Mouse (Mus musculus) myocyte (in vitro differentiated cells): ENCODE results near the gene Mroh2a. TPM values are rescaled to one million over a fixed set of nuclear protein-coding genes. Genes with fewer than 3 reads are reported as not detected.

Experiments used
- H3K27me3 ChIP-seq: one replicate; pipeline ENCODE4 v1.6.1; 2011; ENCODE audit not compliant: control insufficient read depth, insufficient read depth, insufficient read length
- H3K36me3 ChIP-seq: one replicate; pipeline ENCODE4 v1.6.1; 2011; ENCODE audit not compliant: control insufficient read depth, insufficient read depth
- H3K4me2 ChIP-seq: one replicate; pipeline ENCODE4 v1.6.1; 2011; ENCODE audit warnings: low read depth, control low read depth
- H3K4me3 ChIP-seq: one replicate; pipeline ENCODE4 v1.5.1; 2011; ENCODE audit warnings: mild to moderate bottlenecking, control low read depth, moderate library complexity
- H3K79me2 ChIP-seq: one replicate; pipeline ENCODE4 v1.6.1; 2011; ENCODE audit not compliant: control insufficient read depth, insufficient read depth
- H3ac ChIP-seq: one replicate; pipeline ENCODE4 v1.6.1; 2011; ENCODE audit not compliant: control insufficient read depth, insufficient read length
- CEBPB ChIP-seq: IDR thresholded peaks from 2 replicates; pipeline ENCODE4 v1.6.1; 2011; ENCODE audit warnings: mild to moderate bottlenecking, moderate library complexity; ENCODE audit not compliant: poor library complexity, insufficient read depth, severe bottlenecking
- E2F4 ChIP-seq: IDR thresholded peaks from one replicate; pipeline ENCODE4 v1.6.1; 2011; ENCODE audit warnings: mild to moderate bottlenecking, control low read depth, moderate library complexity; ENCODE audit not compliant: insufficient read depth
- MAX ChIP-seq: IDR thresholded peaks from one replicate; pipeline ENCODE4 v1.6.1; 2011; ENCODE audit warnings: low read depth, mild to moderate bottlenecking, control low read depth
- MYOD1 ChIP-seq, 3 experiments: IDR thresholded peaks; one replicate each; pipeline ENCODE4 v1.6.1; 2011; ENCODE audit warnings: control low read depth in 2 of 3, low read depth in 2 of 3, mild to moderate bottlenecking in 2 of 3, moderate library complexity in 1 of 3; ENCODE audit not compliant: insufficient read length in 2 of 3, control insufficient read depth in 1 of 3
- MYOG ChIP-seq, 3 experiments: IDR thresholded peaks; one replicate each; pipeline ENCODE4 v1.6.1; 2011; ENCODE audit warnings: control low read depth in 2 of 3, low read depth in 2 of 3, mild to moderate bottlenecking in 2 of 3; ENCODE audit not compliant: insufficient read length in 2 of 3, control insufficient read depth in 1 of 3, insufficient read depth in 1 of 3
- POLR2A ChIP-seq: IDR thresholded peaks from one replicate; pipeline ENCODE4 v1.6.1; 2011; ENCODE audit warnings: low read depth, mild to moderate bottlenecking, control low read depth, moderate library complexity; ENCODE audit not compliant: insufficient read length
- POLR2AphosphoS2 ChIP-seq: IDR thresholded peaks from one replicate; pipeline ENCODE4 v1.6.1; 2011; ENCODE audit warnings: low read depth, control low read depth; ENCODE audit not compliant: insufficient read length
- REST ChIP-seq: IDR thresholded peaks from one replicate; pipeline ENCODE4 v1.6.1; 2011; ENCODE audit warnings: mild to moderate bottlenecking, control low read depth, moderate library complexity; ENCODE audit not compliant: insufficient read depth, insufficient read length
- SRF ChIP-seq: IDR thresholded peaks from one replicate; pipeline ENCODE4 v1.6.1; 2011; ENCODE audit warnings: low read depth; ENCODE audit not compliant: control insufficient read depth, insufficient read length
- TCF12 ChIP-seq: IDR thresholded peaks from one replicate; pipeline ENCODE4 v1.6.1; 2011; ENCODE audit warnings: mild to moderate bottlenecking, control low read depth; ENCODE audit not compliant: poor library complexity, insufficient read depth, severe bottlenecking
- TCF3 ChIP-seq: IDR thresholded peaks from one replicate; pipeline ENCODE4 v1.6.1; 2011; ENCODE audit warnings: low read depth, control low read depth; ENCODE audit not compliant: insufficient read length
- USF1 ChIP-seq: IDR thresholded peaks from one replicate; pipeline ENCODE4 v1.6.1; 2011; ENCODE audit warnings: low read depth, mild to moderate bottlenecking, control low read depth, moderate library complexity
- polyA plus RNA-seq: library from polyadenylated mRNA; unstranded; fragments of >200 nt; fragmentation: generic; extraction: Trizol; gene quantifications from one replicate; pipeline ENCODE4 v1.2.1, GENCODE M21; 2012; ENCODE audit warnings: missing spikeins

Mroh2a gene
- polyA plus RNA-seq, 1 experiment = 1.4 TPM

GRCm38 (mm10) chr1:88225741-88226140 is 1.0 kb upstream of the Mroh2a start:
- H3K4me2 ChIP-seq = no peak overlapping the region
- no peaks in the 10 kb centered on the region for H3K27me3 ChIP-seq
- TF ChIP-seq TCF12 (no peak), MYOD1 (IDR thresholded peaks at IDR 0.05; ENCODE audit: control insufficient read depth in 1 of 3, insufficient read length in 2 of 3, low read depth in 2 of 3) (no peak), USF1 (no peak)
- H3K36me3 ChIP-seq = no peaks in the 10 kb centered on the region
- H3K79me2 ChIP-seq = no peaks in the 10 kb centered on the region
- H3ac ChIP-seq = no peak overlapping the region
- no peak overlapping the region for H3K4me3 ChIP-seq

- H3K4me3 ChIP-seq = no peak overlapping the region
- H3K79me2 ChIP-seq = no peaks in the 10 kb centered on the region
- no peak overlapping the region for H3ac ChIP-seq
- H3K4me2 ChIP-seq = no peak overlapping the region
- TF ChIP-seq MYOD1 (IDR thresholded peaks at IDR 0.05; ENCODE audit: control insufficient read depth in 1 of 3, insufficient read length in 2 of 3, low read depth in 2 of 3) = no peak
- TF ChIP-seq USF1 = no peak
- TF ChIP-seq TCF12 = no peak
- TF ChIP-seq E2F4 = no peak
- no peak for TF ChIP-seq SRF
- no peak for TF ChIP-seq POLR2AphosphoS2
- TF ChIP-seq CEBPB = no peak
- TF ChIP-seq MAX = no peak
- TF ChIP-seq MYOG (IDR thresholded peaks at IDR 0.05; ENCODE audit: control insufficient read depth in 1 of 3, insufficient read depth in 1 of 3, insufficient read length in 2 of 3, low read depth in 2 of 3) = no peak
- no peak for TF ChIP-seq REST
- TF ChIP-seq TCF3 = no peak
- no peak for TF ChIP-seq POLR2A
- H3K36me3 ChIP-seq = no peaks in the 10 kb centered on the region
- H3K27me3 ChIP-seq = no peaks in the 10 kb centered on the region
Observed at GRCm38 (mm10) chr1:88227482-88227881, 696 bp downstream of the Mroh2a start.

GRCm38 (mm10) chr1:88228121-88228520 is 1.3 kb downstream of the Mroh2a start:
- no peak overlapping the region for H3K4me3 ChIP-seq
- H3K36me3 ChIP-seq = no peaks in the 10 kb centered on the region
- no peaks in the 10 kb centered on the region for H3K79me2 ChIP-seq
- peaks cover 4% of the 10 kb centered on the region for H3K27me3 ChIP-seq
- H3ac ChIP-seq = no peak overlapping the region
- no peak overlapping the region for H3K4me2 ChIP-seq
- no peak for TF ChIP-seq MYOD1 (IDR thresholded peaks at IDR 0.05; ENCODE audit: control insufficient read depth in 1 of 3, insufficient read length in 2 of 3, low read depth in 2 of 3)
- no peak for TF ChIP-seq SRF

GRCm38 (mm10) chr1:88229566-88229965 is 2.8 kb downstream of the Mroh2a start:
- Histone ChIP-seq H3ac (no peak overlapping the region), H3K27me3 (peaks cover 10% of the 10 kb centered on the region), H3K4me3 (no peak overlapping the region), H3K79me2 (no peaks in the 10 kb centered on the region), H3K4me2 (no peak overlapping the region), H3K36me3 (no peaks in the 10 kb centered on the region)
- TF ChIP-seq MYOD1 (IDR thresholded peaks at IDR 0.05; ENCODE audit: control insufficient read depth in 1 of 3, insufficient read length in 2 of 3, low read depth in 2 of 3) (no peak), POLR2AphosphoS2 (no peak), TCF12 (no peak), CEBPB (no peak), REST (no peak), E2F4 (no peak), TCF3 (no peak), MAX (no peak), POLR2A (no peak), USF1 (no peak), SRF (no peak), MYOG (IDR thresholded peaks at IDR 0.05; ENCODE audit: control insufficient read depth in 1 of 3, insufficient read depth in 1 of 3, insufficient read length in 2 of 3, low read depth in 2 of 3) (no peak)

GRCm38 (mm10) chr1:88229986-88230385 is 3.2 kb downstream of the Mroh2a start:
- H3K27me3 ChIP-seq = peaks cover 14% of the 10 kb centered on the region
- no peaks in the 10 kb centered on the region for H3K79me2 ChIP-seq
- TF ChIP-seq USF1 = no peak
- TF ChIP-seq POLR2A = no peak
- no peak for TF ChIP-seq REST
- no peak for TF ChIP-seq TCF12
- no peak for TF ChIP-seq MYOD1 (IDR thresholded peaks at IDR 0.05; ENCODE audit: control insufficient read depth in 1 of 3, insufficient read length in 2 of 3, low read depth in 2 of 3)
- TF ChIP-seq POLR2AphosphoS2 = no peak
- no peak overlapping the region for H3K4me3 ChIP-seq
- H3K36me3 ChIP-seq = no peaks in the 10 kb centered on the region
- H3K4me2 ChIP-seq = no peak overlapping the region
- H3ac ChIP-seq = no peak overlapping the region
